Mouse (Mus musculus) ovary, postnatal 10 days (tissue): Measurements from ENCODE around the gene Slc15a2.

Experiments
- DNase-seq: peaks from one replicate; pipeline ENCODE4 v3.0.0; 2022; ENCODE audit warnings: low spot score

Gene Slc15a2

DNA sequence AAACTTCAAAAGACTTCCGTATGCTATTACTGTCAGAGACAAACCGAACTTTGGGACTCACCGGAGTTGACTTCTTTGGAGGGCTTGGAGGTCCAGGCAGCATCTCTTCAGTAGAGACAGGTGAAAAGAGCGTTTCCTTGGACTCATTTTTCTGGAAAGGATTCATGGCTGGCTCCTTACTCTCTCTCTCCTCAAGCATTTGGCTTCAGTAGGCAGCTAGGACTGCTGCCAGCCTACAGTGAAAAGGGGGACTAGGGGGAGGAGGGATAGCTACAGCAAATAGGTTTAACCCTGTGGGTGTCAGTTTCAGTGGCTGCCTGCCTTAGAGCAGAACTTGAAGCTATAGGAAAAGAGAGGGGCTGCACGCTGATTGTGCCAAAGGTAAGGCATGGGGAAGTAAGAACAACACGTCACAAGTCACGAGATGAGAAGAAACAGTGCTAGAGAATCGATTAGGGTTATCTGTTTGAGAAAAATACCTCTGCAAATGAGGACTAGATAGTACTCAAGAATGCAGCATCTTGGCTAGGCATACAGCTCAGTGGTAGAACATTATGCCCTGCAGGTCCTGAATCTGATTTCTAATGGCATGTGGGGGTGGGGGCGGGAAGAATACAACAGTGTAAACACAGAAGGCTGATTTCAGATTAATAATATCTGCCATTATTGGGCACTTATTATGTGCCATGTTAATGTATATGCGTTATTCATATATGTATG lies at the start of gene Slc15a2:
Gene Slc15a2, minus strand, starts transcription at position 369 of the 720 bp plus-strand sequence.
- no peak for DNase-seq

DNA sequence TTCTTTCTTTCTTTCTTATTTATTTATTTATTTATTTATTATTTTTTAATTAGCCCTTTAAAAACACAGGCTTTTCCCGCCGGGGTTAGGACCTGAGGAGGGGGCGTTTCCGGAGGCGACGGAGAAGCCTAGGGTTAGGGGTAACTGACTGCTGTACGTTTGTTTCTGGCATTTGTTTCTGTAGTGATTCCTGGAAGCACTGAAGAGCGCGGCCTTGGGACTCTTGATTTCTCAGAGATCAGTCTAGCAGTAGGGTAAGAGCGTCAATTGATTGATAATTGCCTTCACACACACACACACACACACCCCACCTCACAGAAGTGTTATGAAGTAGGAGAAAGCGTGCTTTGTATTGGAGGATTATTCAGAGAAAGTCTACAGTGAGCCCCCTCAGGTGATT lies 44.1 kb upstream of the Slc15a2 start:
- DNase-seq, result no peak

DNA sequence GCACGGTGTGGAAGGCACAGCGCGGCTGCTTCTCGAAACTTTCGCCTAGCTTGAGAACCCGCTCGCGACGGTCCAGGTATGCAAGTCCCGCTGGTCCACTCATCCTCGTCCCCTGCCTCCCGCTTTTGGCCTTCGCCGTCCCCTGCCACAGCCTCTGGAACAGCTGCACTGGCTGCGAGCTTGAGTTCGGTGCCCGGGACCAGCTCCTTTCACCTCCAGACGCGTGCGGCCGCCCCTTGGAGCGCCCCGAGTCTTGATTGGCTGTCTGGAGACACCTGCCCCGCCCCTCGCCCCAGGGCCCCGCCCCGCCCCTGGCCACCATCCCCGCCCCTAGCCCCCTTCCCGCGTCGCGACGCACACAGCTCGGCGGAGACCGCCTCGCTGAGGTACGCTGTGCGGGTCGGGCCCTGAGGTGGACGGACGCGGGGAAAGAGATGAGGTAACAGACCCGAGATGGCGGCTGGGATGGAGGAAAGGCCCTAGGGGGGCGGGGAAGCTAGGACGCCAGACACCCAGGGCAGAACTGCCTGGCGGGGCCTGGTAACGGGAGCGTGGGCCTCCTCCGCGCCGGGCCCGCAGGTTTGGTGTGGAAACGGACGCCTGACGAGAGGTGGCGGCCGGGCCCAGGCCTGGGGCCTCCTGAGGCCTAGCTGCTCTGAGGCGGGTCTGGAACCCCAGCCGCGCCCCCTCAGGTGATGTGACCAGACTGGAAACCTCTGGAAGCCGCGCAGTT lies 43.5 kb upstream of the Slc15a2 start, which contains the start of gene Iqcb1:
Gene Iqcb1, plus strand, starts transcription at position 332 of the 733 bp plus-strand sequence.
- peak; percentile 64 for DNase-seq

DNA sequence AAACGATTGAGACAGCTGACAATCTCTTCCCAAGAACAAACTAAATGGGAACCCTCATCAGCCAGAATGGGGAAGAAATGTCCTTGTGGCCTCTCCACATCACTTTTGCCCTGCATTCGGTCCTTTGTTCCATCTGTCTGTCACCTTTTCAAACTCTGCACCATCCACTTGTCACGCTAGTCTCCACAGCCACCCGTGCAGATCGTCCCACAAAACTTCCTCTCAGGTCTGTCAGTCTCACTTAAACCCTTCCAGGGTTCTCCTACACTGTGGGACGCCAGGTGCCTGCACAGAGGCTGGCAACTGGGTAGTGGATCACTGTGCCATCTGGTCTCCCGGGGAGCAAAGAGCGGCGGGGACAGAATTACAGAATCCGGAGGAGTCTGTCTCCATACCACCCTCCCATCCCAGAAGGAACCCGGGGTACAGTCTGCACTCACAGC lies 42.9 kb upstream of the Slc15a2 start:
- no peak for DNase-seq

DNA sequence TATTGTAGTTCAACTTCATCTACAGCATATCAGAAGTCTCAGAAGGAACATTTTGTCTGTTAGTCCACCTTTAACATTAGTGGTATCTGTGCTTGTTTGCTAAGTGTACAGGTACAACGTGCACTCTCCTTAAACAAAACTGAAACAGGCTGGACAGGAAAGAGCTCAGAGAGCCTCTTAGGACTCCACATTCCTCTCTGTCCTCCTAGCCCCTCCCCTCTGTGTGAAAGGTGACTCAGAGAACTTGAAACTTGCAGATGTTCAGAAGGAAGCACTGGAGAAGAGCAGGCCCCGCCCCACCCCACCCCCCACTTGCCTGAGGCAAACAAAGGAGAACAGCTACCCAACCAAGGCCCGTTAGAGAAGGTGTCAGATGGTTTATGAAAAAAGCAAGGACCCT lies 36.7 kb upstream of the Slc15a2 start:
- DNase-seq, result no peak

DNA sequence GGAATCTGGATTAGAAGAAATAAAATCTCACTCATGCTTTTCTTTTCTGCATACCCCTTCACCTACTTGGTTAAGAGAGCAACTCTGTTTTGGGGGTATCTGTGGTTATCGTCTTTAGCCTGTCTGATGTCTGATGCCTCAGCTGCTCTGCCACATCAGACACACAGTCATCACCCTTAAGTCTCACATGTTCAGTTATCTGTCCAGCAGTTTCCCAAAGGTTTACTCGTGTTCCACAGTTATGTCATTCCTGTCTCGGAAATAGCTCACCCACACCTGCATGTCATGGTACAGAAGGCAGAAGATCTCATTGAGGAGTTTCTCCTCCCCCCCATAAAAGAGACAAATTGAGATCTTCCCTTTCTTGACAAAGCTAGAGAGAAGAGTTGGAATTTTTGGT lies 36.0 kb upstream of the Slc15a2 start:
- no peak for DNase-seq

DNA sequence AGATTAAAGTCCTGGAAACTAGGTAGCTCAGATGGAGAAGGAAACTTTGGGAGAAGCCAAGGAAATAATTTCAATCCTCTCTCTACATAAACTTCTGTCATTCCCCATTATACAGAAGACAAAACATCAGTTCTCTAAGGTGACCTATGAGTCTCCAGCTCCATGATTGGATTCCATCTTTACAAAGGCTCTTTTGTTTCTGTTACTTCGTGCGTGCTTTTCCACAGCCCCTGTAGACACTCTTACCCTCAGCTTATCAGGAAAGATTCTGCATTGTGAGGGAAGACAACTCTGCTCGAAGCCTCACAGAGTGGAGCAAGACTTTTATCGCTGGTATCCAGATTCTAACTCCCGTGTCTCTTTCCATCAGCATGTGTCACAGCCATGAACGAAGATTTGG lies 35.3 kb upstream of the Slc15a2 start:
- DNase-seq, result no peak

DNA sequence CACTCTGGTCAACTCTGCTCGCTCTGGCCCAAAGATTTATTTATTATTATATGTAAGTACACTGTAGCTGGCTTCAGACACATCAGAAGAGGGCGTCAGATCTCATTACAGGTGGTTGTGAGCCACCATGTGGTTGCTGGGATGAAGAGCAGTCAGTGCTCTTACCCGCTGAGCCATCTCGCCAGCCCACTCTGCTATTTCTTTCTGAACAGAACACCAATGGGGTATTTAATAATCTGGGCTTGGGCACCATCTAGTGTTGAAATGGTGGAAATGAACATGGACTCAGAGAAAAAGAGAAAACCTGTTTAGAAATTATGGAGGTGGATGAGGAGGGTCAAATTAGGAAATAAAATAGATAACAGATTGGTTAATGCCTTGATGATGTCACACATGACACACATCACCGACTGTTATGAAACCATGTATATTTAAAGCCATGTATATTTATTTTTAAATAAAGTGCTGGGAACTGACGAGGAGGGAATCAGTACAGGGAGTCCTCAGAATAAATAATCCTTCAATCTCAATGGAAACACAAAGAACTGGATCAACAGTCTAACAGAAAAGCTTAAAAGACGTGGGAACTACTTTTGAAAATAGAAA lies 32.7 kb upstream of the Slc15a2 start:
- peak; percentile 13 for DNase-seq

DNA sequence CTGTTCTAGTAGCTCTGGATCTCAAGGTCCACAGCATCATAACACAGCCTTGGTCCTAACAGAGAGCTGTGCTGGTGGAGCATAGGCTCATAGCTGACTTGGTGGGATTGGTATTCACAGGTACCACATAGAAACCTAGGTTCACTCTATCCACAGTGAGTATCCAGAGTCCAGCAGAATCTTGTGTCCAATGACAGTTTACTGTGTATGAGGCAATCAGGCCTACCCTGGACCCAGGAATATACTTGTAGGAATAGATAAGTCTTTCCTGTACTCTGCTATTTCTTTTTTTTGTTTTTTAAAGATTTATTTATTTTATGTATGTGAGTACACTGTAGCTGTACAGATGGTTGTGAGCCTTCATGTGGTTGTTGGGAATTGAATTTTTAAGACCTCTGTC lies 32.2 kb upstream of the Slc15a2 start:
- no peak for DNase-seq

DNA sequence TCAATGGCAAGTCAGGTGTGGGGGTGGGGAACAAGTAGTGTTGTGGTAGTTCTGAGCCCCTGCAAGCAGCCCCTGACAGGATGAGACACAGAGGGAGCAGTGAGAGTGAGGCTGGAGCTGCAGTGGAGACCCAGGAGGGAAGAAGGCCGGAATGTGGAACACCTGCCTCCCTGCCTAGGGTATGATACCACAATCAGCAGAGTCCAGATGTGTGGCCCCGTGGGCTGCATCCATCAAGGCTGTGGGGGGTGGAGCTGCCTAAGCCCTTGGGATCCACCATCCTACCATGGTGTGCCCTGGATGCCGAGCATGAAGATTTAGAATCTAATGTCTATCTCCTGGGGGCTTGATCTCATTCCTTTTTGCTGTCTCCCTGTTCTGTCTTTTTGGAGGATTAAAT lies 28.9 kb upstream of the Slc15a2 start:
- no peak for DNase-seq

DNA sequence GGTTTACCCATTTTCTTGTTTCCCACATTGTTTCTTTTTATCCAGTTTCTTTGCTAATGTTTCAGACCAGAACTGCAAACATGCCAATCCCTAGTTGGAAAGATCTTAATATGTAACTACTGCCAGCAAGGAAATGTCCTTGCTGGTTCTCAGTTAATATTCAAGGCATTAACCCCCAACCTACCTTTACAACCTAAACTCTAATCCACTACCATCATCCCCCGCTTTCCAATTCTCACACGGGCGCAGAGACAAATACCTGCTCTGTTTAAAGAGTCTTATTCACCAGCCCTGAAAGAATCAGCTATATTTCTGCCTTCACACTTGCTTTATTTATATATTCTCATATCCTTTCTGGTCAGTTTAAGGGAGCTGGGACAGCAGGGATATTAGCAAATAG lies 23.9 kb upstream of the Slc15a2 start:
- no peak for DNase-seq

DNA sequence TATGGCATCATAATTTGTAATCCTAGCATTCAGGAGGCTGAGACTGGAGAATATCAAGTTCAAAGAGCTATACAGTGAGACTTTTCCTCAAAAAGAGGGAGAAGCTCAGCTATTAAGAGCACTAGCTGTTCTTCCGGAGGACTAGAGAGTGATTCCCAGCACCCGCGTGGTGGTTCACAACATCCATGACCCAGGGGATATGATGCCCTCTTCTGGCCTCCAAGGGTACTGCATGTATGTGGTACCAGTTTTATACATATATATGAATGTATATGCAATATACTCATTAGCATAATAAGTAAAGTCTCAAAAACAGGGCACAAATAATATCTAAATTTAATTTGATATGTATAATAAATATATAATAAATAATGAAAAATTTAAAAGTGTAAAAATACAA lies 17.6 kb upstream of the Slc15a2 start:
- DNase-seq, result no peak

DNA sequence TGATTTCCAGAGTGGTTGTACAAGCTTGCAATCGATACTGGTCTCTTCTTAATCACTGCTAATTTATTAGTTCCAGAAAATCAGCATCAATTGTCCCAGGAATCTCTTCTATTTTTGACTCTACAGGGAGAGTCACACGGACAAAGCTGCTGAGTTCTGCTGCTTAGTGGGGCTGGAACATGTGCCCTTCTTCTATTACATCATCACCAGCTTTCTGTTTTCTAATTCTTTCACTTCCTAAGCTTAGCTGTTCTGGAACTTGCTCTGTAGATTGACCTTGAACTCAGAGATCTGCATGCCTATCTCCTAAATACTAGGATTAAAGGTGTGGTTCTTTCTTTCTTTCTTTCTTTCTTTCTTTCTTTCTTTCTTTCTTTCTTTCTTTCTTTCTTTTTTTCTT lies 13.6 kb upstream of the Slc15a2 start:
- DNase-seq, result no peak

DNA sequence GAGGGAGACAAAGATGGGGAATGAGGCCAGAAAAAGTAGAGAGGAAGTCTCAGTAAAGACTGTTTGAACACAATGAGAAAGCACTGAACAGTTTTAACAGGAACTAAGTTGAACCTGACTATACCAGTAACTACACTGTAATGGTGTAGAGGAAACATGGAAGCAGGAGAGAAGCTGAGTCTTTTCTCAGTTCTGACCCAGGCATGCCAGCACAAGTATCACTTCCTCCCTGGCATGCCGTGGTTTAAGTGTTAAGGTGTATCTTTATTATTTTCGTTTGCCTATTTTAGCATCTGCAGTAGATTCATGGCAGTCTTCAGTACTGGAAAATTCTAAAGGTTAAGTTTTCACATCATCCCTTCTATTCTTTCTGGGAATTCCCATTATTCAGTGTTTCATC lies 10.2 kb upstream of the Slc15a2 start:
- DNase-seq, result no peak

DNA sequence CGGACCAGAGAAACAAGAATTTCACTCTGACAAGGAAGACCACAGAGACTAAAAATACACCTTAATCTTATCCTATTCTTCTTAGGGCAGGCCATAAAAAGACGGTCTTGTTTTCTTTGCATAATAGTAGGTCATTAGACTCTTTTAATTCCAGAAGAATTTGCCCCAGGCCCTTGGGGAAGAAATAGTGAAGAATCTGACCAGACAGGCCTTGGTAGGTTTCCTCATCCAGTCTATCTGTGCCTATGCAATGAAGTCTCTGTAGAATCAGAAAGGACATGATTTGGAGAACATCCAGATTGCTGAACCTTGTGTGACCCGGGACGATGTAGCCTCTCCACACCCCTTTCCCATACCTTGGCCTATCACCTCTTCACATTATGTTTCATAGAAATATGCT lies 5.4 kb upstream of the Slc15a2 start:
- DNase-seq, result no peak

DNA sequence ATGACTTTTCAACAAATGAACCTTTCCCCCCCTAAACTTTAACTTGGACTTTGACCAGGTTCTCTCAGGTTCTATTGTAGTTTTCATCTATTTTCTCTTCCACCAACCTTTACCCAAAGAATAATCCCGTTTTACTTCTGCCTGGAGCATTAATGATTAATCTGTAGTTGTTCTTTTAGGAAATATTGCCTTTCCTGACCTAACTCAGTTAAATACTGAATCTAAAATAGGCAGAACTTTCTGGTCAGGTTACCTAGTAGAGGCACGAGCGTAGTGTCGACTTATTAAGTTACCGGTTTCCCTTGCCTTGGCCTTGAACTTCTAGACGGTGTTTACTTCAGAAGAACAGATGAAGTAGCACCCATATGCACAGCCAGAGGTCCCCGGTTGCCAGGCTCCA lies 1.7 kb upstream of the Slc15a2 start:
- no peak for DNase-seq

DNA sequence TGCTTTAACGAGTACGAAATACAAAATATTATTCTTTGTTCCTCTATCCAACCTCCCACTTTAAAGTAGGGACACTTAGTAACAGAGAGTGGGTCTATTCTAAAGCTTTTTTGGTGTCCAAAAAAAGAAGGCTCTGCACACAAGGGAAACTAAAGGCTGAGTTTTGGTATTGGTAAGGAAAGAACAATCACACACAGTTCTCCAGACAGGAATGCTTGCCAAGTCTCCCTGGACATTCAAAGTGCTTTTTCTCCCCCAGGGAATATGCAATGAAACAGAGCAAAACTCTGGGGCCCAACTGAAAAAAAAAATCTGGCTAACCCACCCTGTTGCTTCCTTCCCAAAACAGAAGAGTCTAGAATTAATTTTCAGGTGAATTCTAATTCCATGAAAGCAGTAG lies 616 bp downstream of the Slc15a2 start:
- no peak for DNase-seq

DNA sequence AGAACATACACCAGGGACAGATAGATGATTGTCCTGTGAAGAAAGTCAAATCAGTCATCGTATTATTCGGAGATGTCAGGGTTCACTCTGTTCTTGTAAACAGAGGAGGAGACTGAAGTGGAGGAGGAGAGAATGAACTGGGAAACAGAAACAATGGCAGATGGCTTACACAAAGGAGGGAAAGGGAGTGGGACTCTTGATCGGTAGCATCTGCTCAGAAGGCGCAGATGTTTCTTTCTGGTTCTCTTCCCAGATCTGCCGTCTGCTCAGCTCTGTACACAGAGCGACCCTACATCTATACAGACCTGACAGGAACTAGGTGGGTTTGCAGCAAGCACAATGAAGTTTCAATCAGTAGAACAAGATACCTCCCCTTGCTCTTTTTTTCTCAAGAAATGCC lies 9.1 kb downstream of the Slc15a2 start:
- no peak for DNase-seq

DNA sequence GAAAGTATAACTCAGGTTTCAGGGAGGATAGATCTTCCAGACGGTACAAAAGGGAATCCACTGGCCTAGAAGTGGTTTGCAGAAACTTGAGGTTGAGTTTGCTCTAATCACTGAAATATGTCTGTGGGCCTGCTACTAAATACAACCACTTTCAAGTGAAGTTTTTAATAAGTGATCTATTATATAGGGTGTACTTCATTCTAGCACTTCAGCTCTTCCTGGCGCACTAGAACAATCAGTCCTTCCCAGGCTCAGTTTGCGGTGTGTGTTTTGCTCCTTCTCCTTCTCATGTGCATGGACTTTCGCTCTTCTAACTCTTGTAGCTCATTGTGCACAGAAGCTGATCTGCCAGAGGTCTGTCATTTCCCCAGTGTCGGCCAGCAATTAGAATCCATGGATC lies 11.8 kb downstream of the Slc15a2 start:
- DNase-seq, result no peak

DNA sequence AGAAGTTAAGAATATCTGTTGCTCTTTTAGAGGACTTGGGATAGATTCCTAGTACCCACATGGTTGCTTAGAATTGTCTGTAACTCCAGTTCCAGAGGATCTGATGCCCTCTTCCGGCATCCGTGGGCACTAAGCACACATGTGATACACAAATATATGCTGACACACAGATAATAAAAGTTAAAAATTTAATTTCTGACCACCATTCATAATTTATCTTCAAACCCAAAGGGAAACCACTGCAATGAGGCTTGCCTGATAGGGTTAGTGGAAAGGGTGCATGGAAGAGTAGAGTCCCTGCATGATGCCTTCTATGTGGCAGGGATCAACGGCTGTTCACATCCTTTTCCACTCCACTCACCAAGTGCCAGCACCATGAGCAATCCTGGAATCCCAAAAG lies 13.1 kb downstream of the Slc15a2 start:
- DNase-seq, result no peak

DNA sequence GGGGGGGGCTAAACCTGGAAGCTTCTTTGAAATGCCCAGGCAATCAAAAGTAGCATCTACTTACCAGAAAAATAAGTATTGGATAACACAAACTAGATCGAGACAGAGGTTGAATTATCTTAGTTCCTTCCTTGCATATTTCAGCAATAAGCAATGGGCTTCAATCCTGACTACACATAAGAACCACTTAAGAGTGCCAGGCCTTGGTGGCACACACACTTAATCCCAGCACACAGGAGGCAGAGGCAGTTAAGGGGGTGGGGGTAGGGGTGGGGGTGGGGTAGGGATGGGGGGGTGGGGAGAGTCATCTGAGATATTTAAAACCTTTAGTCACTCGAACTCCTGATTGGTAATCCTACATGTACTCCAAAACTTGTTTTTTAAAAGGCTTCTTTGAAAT lies 13.5 kb downstream of the Slc15a2 start:
- DNase-seq, result no peak

DNA sequence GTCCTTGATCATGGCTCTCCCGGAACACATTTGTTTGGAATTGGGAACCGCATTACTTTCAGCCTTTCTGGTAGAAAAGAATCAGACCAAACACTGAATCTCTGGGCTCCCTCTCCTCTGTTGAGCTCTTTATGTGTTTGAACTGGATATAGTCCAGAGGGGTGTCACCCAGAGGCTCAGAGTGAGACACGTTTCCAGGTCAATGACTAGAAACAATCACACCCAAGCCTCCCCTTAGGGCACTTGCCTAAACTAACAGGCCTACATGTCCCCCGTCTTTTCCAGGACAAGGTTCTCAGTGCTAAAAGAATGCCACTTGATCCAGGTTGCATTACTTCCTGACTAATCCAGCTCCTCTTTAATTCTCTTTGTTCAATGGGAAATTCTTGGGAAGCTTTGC lies 13.9 kb downstream of the Slc15a2 start:
- DNase-seq, result no peak

DNA sequence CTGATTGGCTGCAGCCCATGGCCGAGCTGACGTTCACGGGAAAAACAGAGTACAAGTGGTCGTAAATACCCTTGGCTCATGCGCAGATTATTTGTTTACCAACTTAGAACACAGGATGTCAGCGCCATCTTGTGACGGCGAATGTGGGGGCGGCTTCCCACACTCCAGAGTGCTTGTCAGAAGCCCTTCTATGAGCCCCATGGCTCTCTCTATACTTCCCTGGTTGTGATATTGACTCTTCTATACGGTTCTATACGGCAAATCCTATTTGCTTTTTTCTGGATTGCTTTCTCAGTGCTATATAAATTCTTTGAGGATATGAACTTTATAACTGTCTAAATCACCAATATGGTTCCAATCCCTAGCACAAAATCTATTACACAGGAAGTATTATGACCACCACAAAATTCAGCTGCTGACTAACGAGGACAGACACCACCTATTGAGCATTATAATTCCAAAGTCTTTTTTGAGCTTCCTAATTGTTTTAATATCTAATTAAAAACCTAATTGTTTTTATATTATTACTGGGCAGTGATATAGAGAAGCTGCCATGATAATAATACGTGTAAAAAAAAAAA lies 14.5 kb downstream of the Slc15a2 start:
- DNase-seq, result no peak
